Mouse (Mus musculus) yolk sac, embryonic 10.5 days (tissue): ENCODE data around the gene Srsf10.

Experiments used
- DNase-seq: peaks from one replicate; pipeline ENCODE4 v3.0.0-alpha.2; 2017; ENCODE audit warnings: low spot score

Srsf10 gene

GRCm38 (mm10) chr4:135855080-135855479, 467 bp upstream of the Srsf10 start:
- DNase-seq, result no peak

DNA sequence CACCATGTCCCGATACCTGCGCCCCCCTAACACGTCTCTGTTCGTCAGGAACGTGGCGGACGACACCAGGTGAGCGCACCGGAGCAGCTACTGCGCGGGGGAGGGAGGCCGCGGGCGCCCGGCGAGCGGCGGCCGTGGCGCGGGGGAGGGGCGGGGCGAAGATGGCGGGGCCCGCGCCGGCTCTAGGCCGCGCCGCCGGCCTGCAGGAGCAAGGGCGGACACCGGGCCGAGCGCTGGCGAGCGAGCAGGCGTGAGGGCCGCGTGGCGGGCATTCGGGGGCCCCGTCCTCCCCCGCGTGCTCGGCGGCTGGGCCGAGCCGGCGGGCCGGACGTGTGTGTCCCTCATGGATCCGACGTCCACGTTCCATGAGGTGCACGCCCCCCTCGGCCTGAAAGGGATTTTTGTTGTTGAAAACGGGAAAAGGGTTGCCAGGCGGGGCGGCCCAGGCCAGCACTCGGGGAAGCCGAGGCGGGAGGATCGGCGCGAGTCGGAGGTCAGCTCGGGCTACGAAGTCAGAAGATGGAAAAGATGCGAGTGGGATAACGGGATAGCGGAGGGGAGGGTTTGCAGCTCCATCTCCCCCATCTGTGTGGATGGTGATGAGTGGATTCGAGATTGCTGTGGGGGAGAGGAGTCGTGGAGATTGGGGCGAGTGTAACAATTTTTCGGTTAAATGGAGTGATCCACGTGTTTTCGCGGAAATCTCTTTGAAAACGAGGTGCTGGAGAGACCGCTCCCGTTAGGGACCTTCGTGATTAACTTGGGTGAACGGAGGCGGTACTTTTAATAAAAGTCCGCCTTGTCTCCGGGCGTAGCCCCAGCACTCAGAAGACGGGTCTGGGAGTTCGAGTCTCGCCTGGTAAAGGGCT, 910 bp downstream of the Srsf10 start:
- DNase-seq, result peak; percentile 74

- no peak for DNase-seq
Measured at GRCm38 (mm10) chr4:135857597-135858186, 2.1 kb downstream of the Srsf10 start.

- DNase-seq, result no peak
Measured at GRCm38 (mm10) chr4:135868996-135869395, 13.4 kb downstream of the Srsf10 start.

GRCm38 (mm10) chr4:135870227-135871023, 14.9 kb downstream of the Srsf10 start:
- DNase-seq, result no peak

DNA sequence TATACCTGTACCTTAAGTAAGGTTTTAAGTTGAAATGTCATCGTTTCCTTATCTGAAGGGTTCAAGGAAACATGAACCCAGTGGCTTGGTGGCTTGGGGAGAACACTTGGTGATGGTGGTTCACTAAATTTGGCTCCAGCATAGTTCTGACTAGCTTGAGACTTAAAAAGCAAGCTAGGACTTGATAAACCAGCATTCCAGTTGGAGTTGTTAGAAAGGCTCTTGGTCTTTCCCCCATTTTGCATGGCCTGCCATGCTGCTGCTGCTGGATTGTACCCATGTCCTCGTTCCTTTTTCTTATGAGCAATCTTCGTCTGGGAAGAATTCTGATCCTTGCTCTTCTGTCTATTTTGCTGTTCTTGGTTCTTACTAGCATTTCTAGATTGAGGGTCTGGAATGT, 16.5 kb downstream of the Srsf10 start:
- no peak for DNase-seq

DNA sequence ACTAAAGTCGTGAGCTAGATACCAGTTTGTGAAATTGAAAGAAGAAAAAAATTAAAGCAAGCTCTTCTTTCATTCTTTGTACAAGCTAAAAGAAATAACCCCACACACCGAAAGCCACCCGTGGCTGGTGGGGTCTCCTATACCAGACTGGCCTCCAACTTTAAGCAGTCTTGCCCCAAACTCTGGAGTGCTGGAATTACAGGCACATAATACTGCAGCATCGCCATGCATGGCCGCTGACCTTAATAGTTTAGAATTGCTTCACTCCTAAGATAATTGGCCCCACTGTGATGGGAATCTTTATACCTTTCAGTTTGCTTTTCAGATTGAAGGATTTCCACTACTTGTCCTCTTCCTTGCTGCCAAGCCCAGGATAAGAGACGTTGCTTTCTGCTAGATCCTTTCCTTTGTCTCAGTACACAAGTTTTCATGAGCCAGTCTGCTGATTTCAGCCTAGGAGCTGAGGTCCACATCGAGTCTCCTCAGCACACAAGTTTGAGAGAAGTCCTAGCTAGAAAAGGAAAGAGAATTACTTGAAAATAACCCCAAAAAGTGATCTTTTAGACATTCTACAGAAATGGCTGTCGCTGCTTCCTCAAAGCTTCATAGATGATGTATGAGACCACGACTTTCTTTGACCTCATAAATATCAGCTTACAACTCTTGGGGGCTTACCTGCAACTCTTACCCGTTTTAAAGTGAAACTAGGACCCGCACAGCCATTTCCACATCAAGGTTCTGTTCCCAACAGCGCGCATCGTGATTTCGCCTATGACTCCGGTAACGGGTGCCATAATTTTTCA, 17.2 kb downstream of the Srsf10 start:
- DNase-seq, result peak; percentile 48

DNA sequence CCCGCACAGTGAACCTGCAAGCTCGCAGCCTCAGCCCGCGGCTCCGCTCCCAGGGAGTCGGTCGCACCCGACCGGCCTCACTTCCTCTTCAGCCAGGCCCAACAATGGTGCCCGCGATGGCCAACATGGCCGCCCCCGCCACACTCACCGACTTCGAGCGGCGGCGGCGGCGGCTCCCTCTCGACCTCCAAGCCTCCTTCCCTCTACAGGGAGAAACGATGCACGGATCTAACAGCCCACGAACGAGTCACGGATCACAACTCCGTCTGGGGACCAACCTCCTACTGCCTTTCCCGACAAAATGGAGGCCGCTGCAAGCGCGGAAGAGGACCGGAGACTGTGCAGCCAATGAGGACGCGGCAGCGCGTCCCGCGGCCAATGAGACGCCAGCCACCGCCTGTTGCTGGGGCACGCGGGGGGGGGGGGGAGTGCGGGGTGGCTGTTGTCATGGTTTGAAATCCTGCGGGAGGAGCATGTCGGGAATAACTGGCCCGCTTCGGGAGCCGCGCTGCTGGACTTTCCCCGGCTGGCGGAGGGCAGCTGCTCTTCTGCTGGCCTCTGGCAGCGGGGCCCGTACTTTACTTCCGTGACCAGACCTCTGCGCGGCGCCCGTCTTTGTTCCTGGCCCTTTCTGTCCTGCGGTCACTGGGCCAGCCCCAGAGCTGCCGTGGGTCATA, 18.1 kb downstream of the Srsf10 start, which contains the start of gene Pnrc2:
Gene Pnrc2 (minus strand): TSS at position 325 of the 677 bp plus-strand sequence.
- DNase-seq, result peak; percentile 99

GRCm38 (mm10) chr4:135874564-135875535, 19.3 kb downstream of the Srsf10 start:
- DNase-seq, result no peak

GRCm38 (mm10) chr4:135875546-135875945, 20.0 kb downstream of the Srsf10 start:
- no peak for DNase-seq

GRCm38 (mm10) chr4:135875991-135876582, 20.5 kb downstream of the Srsf10 start:
- peak; percentile 65 for DNase-seq

DNA sequence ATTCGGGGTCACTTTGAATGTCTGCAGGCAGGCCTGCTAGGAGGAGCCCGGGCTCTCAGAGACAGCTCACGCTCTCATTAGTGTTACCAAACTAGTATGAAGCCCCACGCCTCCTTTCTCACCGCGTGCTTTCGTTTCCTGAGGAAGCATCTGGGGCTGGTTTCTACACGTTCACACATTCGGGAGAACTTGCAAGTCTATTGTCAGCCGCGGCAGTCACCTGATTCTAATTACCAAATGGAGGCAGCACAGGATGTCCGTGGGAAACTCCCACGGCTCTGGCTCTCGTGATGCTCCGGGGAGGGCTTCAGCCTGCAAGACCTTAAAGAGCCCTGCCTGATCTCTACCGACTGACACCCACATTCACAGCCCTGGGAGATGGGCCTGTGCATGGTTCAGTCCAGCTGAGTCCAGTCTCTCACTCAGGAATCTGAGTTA, 21.1 kb downstream of the Srsf10 start:
- DNase-seq, result peak; percentile 67

DNA sequence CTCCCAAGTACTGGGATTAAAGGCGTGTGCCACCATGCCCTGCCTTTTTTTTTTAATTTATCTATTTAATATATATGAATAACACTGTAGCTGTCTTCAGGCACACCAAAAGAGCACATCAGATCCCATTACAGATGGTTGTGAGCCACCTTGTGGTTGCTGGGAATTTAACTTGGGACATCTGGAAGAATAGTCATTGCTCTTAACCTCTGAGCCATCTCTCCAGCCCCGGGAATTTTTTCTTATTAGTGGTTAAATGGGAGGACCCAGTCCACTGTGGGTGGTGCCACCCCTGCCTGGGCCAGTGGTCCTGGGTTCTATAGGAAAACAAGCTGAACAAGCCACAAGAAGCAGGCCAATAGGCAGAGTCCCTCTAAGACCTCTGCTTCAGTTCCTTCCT, 22.2 kb downstream of the Srsf10 start:
- no peak for DNase-seq

DNA sequence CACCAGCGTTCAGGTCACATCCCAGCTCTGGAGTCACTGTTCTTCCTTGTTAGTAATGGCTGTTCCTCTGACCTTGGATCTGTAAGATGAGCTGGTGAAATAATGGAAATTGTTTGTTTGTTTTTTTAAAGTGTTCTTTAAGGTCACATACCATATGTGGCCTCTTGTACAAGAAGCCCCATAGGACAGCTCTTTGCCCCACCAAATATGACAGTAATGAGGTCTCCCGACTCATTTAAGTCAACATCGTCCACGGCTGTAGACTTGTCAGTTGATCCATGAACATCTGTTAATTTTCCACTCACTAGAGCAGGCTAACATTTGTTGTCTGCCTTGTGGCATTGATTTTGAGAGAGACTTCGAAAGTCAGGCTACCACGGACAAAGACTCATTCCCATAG, 23.5 kb downstream of the Srsf10 start:
- DNase-seq, result no peak

- no peak for DNase-seq
Measured at GRCm38 (mm10) chr4:135880018-135880417, 24.5 kb downstream of the Srsf10 start.

DNA sequence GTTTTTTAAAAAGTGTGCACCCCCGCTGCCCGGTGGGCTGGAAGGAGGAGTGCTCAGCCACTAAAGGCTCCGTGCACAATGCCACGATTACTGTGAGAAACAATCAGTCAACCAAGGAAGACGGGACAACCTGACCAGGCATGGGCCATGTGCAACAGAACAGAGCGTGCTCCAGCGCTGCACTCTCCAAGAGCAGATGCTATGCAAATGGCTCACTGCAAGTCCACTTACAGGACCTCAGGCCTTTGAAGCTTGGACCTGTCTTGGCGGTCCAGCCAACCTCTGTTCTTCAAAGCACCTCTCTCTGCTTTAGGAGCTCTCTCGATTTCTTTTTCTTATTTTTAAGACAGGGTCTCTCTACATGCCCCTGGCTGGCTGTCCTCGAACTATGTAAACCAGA, 25.0 kb downstream of the Srsf10 start:
- no peak for DNase-seq

GRCm38 (mm10) chr4:135882023-135882422, 26.5 kb downstream of the Srsf10 start:
- DNase-seq, result no peak

DNA sequence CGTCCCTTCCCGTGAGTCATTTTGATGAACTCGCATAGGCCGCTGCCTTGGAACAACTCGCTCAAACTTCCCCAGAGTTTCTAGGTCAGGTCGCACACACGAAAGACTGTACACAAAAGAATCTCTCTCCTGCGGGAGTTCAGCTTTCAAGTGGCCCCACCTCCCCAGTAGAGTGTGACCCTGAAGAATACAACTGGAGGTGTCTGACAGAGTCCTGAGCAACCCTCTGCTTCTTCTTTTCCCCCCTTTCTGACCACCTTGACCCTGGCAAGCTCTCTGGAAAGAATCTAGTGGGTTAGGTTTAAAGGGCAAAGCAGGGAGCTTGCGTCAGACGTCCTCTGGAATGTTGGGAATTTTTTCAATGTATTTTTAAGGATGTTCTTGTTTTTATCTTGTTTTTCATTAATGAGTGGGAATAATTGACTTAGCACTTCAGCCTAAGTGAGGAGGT, 27.9 kb downstream of the Srsf10 start:
- peak; percentile 68 for DNase-seq

DNA sequence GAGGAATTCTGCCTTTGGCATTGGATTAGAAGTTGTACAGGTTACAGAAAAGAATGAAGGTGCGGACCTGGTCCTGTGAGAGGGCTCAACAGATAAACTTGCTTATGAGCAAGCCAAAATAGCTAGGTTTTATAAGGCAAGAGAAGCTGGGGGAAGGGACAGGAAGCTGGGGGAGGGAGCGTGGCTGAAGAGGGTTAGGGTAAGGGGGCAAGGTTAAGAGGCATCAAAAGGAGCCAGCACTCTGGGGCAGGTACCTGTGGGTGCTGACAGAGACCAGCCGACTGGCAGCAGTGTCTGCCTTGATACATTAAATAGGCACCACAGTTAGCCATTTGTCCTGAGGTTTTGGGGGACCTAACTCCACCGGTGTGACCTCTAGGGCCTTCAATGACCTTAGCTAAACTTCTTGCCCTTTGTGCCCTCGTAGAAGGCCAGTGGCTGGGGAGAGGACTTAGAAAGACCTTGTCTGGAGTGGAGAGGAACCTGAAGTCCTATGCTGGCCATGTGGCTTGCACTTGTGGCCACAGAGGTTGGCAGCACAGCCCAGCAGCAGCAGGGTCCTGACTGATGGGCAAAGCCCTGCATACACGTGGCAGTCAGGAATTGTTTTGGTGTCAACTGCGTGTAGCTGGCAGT, 28.5 kb downstream of the Srsf10 start:
- no peak for DNase-seq
